Mouse (Mus musculus) kidney, adult 2 months (tissue): ENCODE results near the gene Gckr. TPM values are rescaled to one million over a fixed set of nuclear protein-coding genes. Genes with fewer than 3 reads are reported as not detected.

Experiments
- DNase-seq: peaks from one replicate; pipeline ENCODE4 v3.0.0; 2021
- H3K27ac ChIP-seq: fragments of 200-500 bp; 2 replicates; pipeline ENCODE4 v1.5.1; 2012; ENCODE audit warnings: low read depth, low read length, control low read depth, inconsistent platforms; ENCODE audit not compliant: insufficient read depth
- H3K27me3 ChIP-seq: fragments of 200-500 bp; replicated peaks from 2 replicates; pipeline ENCODE4 v1.6.1; 2012; ENCODE audit warnings: mild to moderate bottlenecking, moderate library complexity, low read length, inconsistent platforms; ENCODE audit not compliant: control insufficient read depth, insufficient read depth
- H3K36me3 ChIP-seq: fragments of 200-500 bp; 2 replicates; pipeline ENCODE4 v1.6.1; 2012; ENCODE audit warnings: mild to moderate bottlenecking, moderate library complexity, low read length, inconsistent platforms; ENCODE audit not compliant: control insufficient read depth, insufficient read depth
- H3K4me1 ChIP-seq: fragments of 200-500 bp; 2 replicates; pipeline ENCODE4 v1.6.1; 2011; ENCODE audit warnings: low read length; ENCODE audit not compliant: control insufficient read depth, insufficient read depth
- H3K4me3 ChIP-seq: fragments of 200-500 bp; 2 replicates; pipeline ENCODE4 v1.5.1; 2011; ENCODE audit warnings: mild to moderate bottlenecking, low read depth, low read length, control low read depth; ENCODE audit not compliant: insufficient read depth
- CTCF ChIP-seq: fragments of 200-500 bp; conservative IDR thresholded peaks from 2 replicates; pipeline ENCODE4 v1.5.1; 2011; ENCODE audit warnings: low read depth, mild to moderate bottlenecking, control low read depth, low read length, moderate library complexity, mixed read lengths; ENCODE audit not compliant: insufficient read depth, insufficient read length
- POLR2A ChIP-seq: fragments of 200-500 bp; IDR thresholded peaks from one replicate; pipeline ENCODE4 v1.6.1; 2011; ENCODE audit warnings: low read depth, low read length, control low read depth
- WGBS: fragments of 180-500 bp; shearing (Covaris S2); methylation state at CpG from one replicate; pipeline ENCODE4 v1.1.7; 2018; 5-methylcytosine and 5-hydroxymethylcytosine counted together
- polyA plus RNA-seq: library from polyadenylated mRNA; depleted of rRNA; stranded (reverse); fragments of >200 nt; gene quantifications from 2 replicates; pipeline ENCODE4 v1.2.3, GENCODE M21; 2012

Gckr gene
- polyA plus RNA-seq, 1 experiment = 0.09 TPM

- no peak for DNase-seq
- WGBS = 62% methylated on average over 4 of the region's 4 CpGs
- Histone ChIP-seq H3K27ac (no peak overlapping the region), H3K36me3 (peaks cover 2% of the 10 kb centered on the region), H3K4me1 (no peaks in the 10 kb centered on the region; the same call in 1 of the 2 replicates), H3K4me3 (no peak overlapping the region), H3K27me3 (no peaks in the 10 kb centered on the region)
- TF ChIP-seq POLR2A (no peak), CTCF (no peak)
Observed at GRCm38 (mm10) chr5:31288225-31288624, 9.0 kb upstream of the Gckr start.

GRCm38 (mm10) chr5:31288655-31289054 lies 8.6 kb upstream of the Gckr start:
- Histone ChIP-seq H3K36me3 (peaks cover 2% of the 10 kb centered on the region), H3K4me1 (no peaks in the 10 kb centered on the region; the same call in 1 of the 2 replicates), H3K27me3 (no peaks in the 10 kb centered on the region), H3K27ac (no peak overlapping the region), H3K4me3 (no peak overlapping the region)
- WGBS = 61% methylated on average over 3 of the region's 3 CpGs
- DNase-seq = no peak
- TF ChIP-seq POLR2A (no peak), CTCF (no peak)

- H3K27ac ChIP-seq = no peak overlapping the region
- no peak for DNase-seq
- 87% methylated on average over 3 of the region's 3 CpGs for WGBS
Observed at GRCm38 (mm10) chr5:31289626-31290230, 7.5 kb upstream of the Gckr start.

GRCm38 (mm10) chr5:31290521-31291360 lies 6.5 kb upstream of the Gckr start, which contains the start of gene Ift172:
Gene Ift172 (minus strand): TSS chr5:31291116.
- H3K27me3 ChIP-seq = no peaks in the 10 kb centered on the region
- WGBS = 2% methylated on average over 45 of the region's 45 CpGs
- peak within 1 kb of the TSS; percentile 40 for H3K27ac ChIP-seq
- H3K4me1 ChIP-seq = no peaks in the 10 kb centered on the region; the same call in 1 of the 2 replicates
- H3K4me3 ChIP-seq = peak within 1 kb of the TSS; percentile 55
- peaks cover 2% of the 10 kb centered on the region for H3K36me3 ChIP-seq
- TF ChIP-seq POLR2A = peak; percentile 28
- no peak for TF ChIP-seq CTCF
- peak; percentile 99 for DNase-seq

More at GRCm38 (mm10) chr5:31289626-31290230, 7.5 kb upstream of the Gckr start:
- no peak for TF ChIP-seq CTCF
- no peak for TF ChIP-seq POLR2A
- H3K36me3 ChIP-seq = peaks cover 2% of the 10 kb centered on the region
- no peak overlapping the region for H3K4me3 ChIP-seq
- no peaks in the 10 kb centered on the region for H3K27me3 ChIP-seq
- no peaks in the 10 kb centered on the region; the same call in 1 of the 2 replicates for H3K4me1 ChIP-seq

GRCm38 (mm10) chr5:31291361-31291688 lies 5.9 kb upstream of the Gckr start:
- no peak for TF ChIP-seq POLR2A
- TF ChIP-seq CTCF = no peak
- H3K36me3 ChIP-seq = peaks cover 2% of the 10 kb centered on the region; the same call in 1 of the 2 replicates
- H3K27me3 ChIP-seq = no peaks in the 10 kb centered on the region
- no peaks in the 10 kb centered on the region; the same call in 1 of the 2 replicates for H3K4me1 ChIP-seq
- DNase-seq = no peak
- 1% methylated on average over 9 of the region's 9 CpGs for WGBS
- peak overlapping the region; percentile 40 for H3K27ac ChIP-seq
- peak overlapping the region; percentile 55 for H3K4me3 ChIP-seq

GRCm38 (mm10) chr5:31294964-31295605 lies 2.2 kb upstream of the Gckr start:
- Histone ChIP-seq H3K4me1 (no peaks in the 10 kb centered on the region; the same call in 1 of the 2 replicates), H3K27me3 (no peaks in the 10 kb centered on the region), H3K36me3 (no peaks in the 10 kb centered on the region), H3K4me3 (peak overlapping the region; percentile 51), H3K27ac (no peak overlapping the region)
- no peak for DNase-seq
- WGBS = 12% methylated on average over 29 of the region's 29 CpGs
- TF ChIP-seq POLR2A = no peak
- no peak for TF ChIP-seq CTCF
